Mouse (Mus musculus): ENCODE data around the gene Stac2. TPM values are rescaled to one million over a fixed set of nuclear protein-coding genes. Genes with fewer than 3 reads are reported as not detected.

The Stac2 gene
- 47.8 and 64.4 TPM in 2 replicates for polyA plus RNA-seq (2012; rRNA removed)

DNA sequence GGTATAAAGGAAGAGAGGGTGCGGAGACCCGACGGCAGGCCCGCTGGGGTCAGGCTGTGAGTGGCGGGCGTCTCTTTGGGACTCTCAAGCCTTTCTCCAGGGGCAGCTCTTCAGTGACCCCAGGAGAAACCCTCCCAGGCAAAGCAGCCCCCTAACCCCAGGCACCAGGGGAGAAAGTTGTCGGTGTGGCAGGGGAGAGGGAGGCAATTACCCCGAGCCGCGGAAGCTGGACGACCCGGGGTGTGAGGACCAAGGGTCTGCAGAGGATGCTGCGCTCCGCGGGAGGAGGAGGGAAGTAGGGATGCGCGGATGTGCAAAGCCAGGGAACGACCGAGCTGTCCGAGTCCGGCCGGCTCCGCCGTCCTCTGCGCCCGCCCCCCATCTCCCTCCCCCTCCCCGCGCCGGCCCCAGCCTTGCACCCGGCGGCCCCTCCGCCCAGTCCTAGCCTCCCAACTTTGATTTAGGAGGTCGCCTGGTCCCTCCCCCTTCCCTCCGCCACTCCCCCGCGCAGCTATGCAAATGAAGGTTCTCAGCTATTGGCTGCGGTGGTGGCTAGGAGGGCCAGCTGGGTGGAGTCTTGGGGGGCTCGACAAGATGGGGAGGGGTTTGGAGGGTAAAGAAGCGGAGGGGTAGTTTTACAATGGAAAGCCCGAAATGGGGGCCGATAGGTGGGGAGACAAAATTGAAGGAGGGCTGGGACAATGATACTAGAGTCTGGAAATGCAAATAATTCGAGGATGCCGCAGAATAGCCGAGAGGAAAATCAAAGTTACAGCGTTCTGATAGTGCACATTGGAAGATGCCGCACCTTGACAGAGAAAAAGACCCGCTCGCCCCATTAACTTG, at the start of gene Stac2:
TSS of gene Stac2 (minus strand) at position 474 of the 846 bp plus-strand sequence.
- DNase-seq (ENCODE audit: extremely low spot score in 1 of 2, low spot score in 1 of 2), result peak in 1 of 2 experiments; percentile 68

- no peak for DNase-seq (ENCODE audit: extremely low spot score in 1 of 2, low spot score in 1 of 2)
These were observed 48.1 kb upstream of the Stac2 start for GRCm38 (mm10) chr11:98101332-98101731.

DNA sequence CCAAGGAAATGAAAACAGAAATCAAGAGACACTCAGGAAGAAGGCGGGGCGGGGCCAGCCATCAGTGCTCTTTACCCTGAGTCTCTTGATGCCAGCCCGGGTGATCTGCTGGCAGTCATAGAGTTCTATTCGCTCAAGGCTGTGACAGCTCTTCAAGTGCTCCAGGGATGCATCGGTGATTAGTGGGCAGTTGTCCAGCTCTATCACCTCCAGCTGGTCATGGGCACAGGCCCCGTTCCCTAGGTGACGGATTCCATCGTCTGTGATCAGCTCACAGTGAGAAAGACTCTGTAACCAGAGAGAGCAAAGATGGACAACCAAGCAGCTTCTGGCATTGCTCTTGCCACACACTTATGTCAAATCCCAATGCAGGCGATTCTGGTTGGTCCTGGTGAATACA, 37.3 kb upstream of the Stac2 start:
- no peak for DNase-seq (ENCODE audit: extremely low spot score in 1 of 2, low spot score in 1 of 2)

GRCm38 (mm10) chr11:98088224-98088623, 35.0 kb upstream of the Stac2 start:
- DNase-seq (ENCODE audit: extremely low spot score in 1 of 2, low spot score in 1 of 2), result peak in 1 of 2 experiments; percentile 34

DNA sequence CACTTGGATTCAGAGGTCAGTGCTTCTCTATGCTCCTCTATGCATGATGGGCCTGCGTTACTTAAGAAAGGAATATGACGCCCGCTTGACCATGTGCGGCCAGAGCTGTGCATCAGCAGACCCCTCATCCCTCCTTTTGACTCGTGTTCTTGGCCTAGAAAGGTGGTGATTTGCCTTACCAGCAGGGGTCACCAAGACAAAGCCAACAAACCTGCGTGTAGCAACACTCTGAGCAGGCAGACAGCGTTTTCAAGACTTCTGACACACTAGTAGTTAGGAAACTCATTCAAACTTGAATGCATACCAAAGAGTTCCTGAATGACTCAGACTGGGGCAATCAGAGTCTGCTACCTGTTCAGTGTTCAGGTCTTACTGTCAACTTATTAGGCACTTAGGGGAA, 33.3 kb upstream of the Stac2 start:
- DNase-seq (ENCODE audit: extremely low spot score in 1 of 2, low spot score in 1 of 2), result no peak

- DNase-seq (ENCODE audit: extremely low spot score in 1 of 2, low spot score in 1 of 2), result peak in 1 of 2 experiments; percentile 57
These were observed 32.9 kb upstream of the Stac2 start for GRCm38 (mm10) chr11:98086141-98086540.

DNA sequence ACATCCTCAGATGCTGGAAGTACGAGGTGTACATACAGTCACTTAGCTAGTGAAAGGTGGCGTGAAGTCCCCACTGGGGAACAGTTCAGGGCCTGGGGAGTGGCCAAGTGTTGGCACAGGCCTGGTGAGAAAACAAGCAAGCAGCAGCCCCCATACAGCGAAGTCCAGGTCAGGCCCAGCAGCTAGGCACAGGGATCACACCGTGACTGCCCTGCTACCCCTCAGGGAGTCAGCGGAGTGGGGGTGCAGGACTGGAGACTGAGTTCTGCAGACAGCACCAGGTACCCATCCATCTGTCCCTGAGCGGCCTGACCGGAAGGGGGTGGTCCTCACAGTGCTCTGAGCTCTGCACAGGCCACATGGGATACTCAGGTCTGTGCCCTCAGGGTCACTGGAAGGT, 29.5 kb upstream of the Stac2 start:
- no peak for DNase-seq (ENCODE audit: extremely low spot score in 1 of 2, low spot score in 1 of 2)

- DNase-seq (ENCODE audit: extremely low spot score in 1 of 2, low spot score in 1 of 2), result no peak
These were observed 27.2 kb upstream of the Stac2 start for GRCm38 (mm10) chr11:98080450-98080849.

GRCm38 (mm10) chr11:98077086-98077485, 23.8 kb upstream of the Stac2 start:
- no peak for DNase-seq (ENCODE audit: extremely low spot score in 1 of 2, low spot score in 1 of 2)

GRCm38 (mm10) chr11:98075195-98075808, 22.0 kb upstream of the Stac2 start:
- DNase-seq (ENCODE audit: extremely low spot score in 1 of 2, low spot score in 1 of 2), result peak; percentile 70 to 98

GRCm38 (mm10) chr11:98073442-98073841, 20.2 kb upstream of the Stac2 start:
- no peak for DNase-seq (ENCODE audit: extremely low spot score in 1 of 2, low spot score in 1 of 2)

- DNase-seq (ENCODE audit: extremely low spot score in 1 of 2, low spot score in 1 of 2), result no peak
These were observed 14.0 kb upstream of the Stac2 start for GRCm38 (mm10) chr11:98067255-98067654.

DNA sequence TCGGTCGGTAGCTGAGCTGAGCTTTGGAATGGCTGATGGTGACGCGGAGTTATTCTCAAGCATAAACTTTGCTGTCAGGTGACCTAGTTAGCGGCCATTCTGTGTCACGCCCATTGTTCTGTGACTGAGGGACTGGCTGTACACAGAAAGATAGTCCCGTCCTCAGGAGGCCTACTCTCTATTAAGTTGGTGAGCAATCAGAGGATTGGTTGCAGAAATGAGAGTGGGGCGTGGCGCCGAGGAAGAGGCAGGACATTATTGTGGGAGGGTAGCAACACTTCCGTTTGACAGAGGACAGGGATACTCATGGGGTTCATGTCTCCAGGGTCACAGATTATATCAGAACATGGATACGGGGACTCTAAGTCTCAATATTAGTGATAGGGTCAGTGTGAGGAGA, 12.9 kb upstream of the Stac2 start:
- no peak for DNase-seq (ENCODE audit: extremely low spot score in 1 of 2, low spot score in 1 of 2)

DNA sequence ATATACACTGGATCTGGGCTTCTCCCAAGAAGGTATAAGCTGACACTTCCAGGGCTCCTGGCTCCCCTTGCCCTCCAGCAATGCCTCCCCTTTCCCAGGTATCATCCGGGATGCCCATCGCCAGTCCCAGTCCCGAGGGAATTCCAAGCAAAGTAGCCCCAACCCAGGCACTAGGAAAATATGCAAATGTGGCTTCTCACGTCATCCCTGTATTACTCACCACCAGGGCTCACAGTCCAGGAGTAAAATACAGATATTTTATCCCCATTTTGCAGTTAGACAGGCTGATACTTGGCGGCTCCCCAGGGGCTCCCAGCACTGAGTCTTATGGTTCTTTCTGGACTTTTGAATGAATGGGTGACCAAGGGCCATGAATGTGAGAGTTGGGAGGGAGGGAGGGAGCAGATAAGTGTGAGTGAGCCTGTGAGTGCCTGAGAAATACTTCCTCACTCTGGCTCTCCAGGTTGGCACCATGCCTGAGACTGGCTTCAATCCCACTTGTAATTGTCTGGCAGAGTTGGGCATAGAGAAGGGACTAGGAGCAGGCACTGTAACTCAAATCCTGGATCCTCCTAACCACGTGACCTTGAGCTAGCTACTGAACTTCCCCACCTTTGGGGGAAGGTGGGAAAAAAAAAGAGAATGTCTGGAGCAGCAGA, 8.8 kb upstream of the Stac2 start:
- peak in 1 of 2 experiments; percentile 70 for DNase-seq (ENCODE audit: extremely low spot score in 1 of 2, low spot score in 1 of 2)

DNA sequence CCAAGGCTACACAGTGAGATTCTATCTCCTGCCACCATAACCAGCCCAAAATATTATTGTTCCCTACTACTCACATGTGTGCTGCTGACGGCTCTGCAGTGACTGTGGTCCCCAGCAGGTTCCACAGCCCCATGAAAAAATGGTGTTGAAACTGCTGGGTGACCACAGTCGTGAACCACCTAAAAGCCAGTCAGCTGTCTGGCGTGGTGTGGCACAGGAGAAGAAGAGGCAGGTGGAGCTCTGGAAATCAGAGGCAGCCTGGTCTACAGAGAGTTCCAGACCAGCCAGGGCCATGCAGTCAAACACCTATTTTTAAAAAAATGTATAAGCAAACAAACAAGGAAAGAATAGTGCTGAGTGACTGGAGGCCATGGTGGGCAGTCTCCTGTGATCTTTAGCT, 8.2 kb upstream of the Stac2 start:
- no peak for DNase-seq (ENCODE audit: extremely low spot score in 1 of 2, low spot score in 1 of 2)

DNA sequence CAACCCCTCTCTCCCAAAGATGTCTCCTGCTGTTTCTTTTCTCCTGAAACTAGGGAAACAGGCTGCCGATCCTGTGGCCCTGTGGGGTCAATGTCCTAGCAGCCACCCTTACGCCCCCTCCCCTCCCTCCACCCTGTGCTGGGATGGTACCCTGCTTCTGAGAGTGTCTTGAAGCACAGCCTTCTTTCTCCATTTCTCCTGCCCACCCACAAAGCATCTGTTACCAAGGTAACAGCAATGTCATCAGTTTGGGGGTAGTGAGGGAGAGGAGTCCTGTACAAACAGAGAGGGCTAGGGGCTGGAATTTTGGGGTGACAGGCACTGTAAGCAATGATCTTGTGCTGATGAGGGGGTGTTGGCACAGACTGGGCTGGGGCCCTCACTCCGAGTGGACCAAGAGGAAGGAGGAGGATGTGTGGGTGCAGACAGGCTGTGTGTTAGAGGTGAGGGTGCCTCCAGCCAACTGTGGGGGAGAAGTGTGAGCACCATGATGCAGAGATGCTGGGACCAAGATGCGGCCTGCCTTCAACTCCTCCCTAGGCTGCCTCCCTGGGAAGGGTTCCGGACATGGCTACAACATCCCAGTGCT, 6.9 kb upstream of the Stac2 start:
- DNase-seq (ENCODE audit: extremely low spot score in 1 of 2, low spot score in 1 of 2), result peak in 1 of 2 experiments; percentile 73

DNA sequence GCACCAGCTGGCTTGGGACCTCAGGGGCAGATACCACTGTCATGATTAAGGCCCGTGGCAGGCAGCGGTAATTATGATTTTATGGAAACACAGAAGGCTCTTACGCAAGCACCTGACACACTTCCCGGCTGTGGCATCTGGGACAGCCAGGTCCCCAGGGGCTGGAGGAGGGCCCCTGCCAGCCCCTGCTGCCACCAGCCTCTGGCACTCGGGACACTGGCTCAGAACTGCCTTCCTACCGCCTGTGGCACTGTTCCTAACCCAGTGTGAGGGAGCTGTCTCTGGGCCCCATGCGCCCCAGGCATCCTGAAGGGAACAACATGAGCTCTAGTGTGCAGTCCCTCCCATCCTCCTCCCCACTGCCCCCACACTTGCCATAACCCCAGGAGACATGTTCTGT, 6.4 kb upstream of the Stac2 start:
- no peak for DNase-seq (ENCODE audit: extremely low spot score in 1 of 2, low spot score in 1 of 2)

DNA sequence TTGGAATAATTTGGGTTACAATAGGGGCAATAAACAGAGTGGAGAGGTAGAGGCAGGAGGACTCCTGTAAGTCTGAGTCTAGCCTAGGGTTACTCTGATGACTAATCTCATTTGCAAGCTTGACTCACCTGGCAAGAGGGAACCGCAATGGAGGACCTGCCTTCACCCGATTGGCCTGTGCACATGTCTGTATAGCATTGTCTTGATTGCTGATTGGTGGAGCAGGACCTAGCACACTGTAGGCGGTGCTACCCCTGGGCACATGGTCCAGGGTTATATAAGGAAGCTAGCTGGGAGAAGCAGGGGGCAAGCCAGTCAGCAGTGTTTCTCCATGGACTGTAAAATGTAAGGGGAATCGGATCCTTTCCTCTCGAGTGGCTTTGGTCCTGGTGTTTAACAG, 4.7 kb upstream of the Stac2 start:
- no peak for DNase-seq (ENCODE audit: extremely low spot score in 1 of 2, low spot score in 1 of 2)

DNA sequence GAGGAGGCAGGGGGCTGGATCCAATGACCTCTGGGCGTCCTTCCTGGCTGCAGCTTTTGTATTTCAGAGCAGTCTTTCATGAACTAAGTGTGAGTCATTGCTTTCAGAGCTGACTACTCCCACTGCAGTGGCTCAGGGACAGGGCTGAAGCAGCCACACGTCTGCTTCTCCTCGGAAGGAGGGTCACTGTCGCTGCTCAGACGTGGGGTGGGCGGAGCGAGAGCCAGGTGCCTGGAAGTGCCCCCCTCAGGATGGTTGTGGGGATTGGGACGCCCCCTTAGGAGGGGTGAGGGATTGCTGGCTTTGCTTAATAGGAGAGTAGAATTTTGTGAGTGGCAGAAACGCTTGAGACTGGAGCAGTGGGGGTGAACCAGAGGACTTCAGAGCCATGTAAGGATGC, 4.2 kb upstream of the Stac2 start:
- DNase-seq (ENCODE audit: extremely low spot score in 1 of 2, low spot score in 1 of 2), result peak in 1 of 2 experiments; percentile 70

GRCm38 (mm10) chr11:98052129-98052988, 903 bp downstream of the Stac2 start:
- DNase-seq (ENCODE audit: extremely low spot score in 1 of 2, low spot score in 1 of 2), result no peak
